Mouse (Mus musculus): Measurements from ENCODE around the gene Wee1. TPM values are rescaled to one million over a fixed set of nuclear protein-coding genes. Genes with fewer than 3 reads are reported as not detected.

Gene Wee1
- 18.5 and 21.6 TPM in 2 replicates for polyA plus RNA-seq (2011; ENCODE audit: insufficient read length, low read depth, missing spikeins)

DNA sequence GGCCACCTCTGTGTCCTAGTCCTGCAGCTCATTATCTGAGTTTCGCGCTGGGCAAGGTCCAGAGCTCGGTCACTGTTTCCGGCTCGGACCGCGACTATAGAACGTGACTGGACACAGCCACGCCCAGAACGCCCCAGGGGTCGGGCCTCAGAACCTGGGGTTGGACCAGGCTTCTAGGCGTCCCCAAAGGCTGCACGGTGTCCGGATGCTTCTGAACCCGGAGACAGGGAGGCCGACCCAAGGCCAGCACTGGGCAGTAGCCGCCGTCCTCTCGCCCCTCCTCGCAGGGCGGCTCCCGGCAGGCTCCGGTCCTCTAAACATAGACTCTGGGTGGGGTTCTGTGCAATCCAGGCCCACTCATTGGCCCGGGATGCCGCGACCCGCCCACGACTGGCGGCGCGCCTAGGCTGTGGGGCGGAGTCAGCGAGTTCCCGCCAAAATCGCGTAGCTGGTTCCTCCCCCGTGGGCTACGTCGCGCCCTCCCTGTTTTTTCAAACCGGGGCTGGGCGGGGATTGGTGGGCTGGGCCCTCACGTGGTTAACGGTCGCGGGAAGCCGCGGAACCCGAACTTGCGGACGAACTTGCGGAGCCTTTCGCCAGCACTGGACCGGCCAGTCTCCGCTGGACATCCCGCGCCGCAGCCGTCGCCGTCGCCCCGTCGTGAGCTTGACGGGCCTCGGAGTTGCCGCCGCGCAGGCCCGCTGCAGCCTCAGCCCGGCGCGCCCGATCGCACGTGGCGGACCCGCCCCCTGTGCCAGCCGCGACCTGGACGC is at the start of gene Wee1:
Gene Wee1, plus strand, starts transcription at position 531 of the 773 bp plus-strand sequence.
- peak within 1 kb of the TSS; percentile 91 for H3K4me3 ChIP-seq (ENCODE audit: insufficient read depth, low read length)
- TF ChIP-seq POLR2A (IDR thresholded peaks at IDR 0.05; ENCODE audit: low read depth, low read length): peak; percentile 67
- no peak for TF ChIP-seq CTCF (IDR thresholded peaks at IDR 0.05; ENCODE audit: borderline replicate concordance, insufficient read depth, low read length)
- peak within 1 kb of the TSS; percentile 49 for H3K27ac ChIP-seq (ENCODE audit: insufficient read depth, low read length)
- H3K4me1 ChIP-seq (ENCODE audit: control insufficient read depth, insufficient read depth, low read length): peaks cover 6% of the 10 kb centered on the region; the same call in 1 of the 2 replicates

DNA sequence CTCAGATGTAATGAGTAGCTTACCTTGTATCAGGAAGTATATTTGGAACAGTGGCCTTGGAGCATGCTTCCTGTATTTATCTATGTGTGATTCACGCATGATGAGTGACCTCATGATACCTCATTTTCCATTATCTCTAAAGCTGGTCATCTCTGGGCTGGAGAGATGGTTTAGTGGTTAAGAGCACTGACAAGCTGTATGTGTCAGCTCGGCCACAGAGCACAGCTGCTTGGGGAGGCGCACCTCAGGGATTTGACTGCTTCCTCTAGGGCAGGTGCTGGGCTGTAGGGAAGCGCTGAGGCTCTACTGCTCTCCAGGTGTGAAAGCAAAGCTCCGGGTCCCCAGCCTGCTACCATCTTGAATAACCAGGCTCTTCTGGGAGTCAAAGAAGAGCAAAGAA is 43.7 kb upstream of the Wee1 start:
- no peaks in the 10 kb centered on the region for H3K4me1 ChIP-seq (ENCODE audit: control insufficient read depth, insufficient read depth, low read length)
- TF ChIP-seq POLR2A (IDR thresholded peaks at IDR 0.05; ENCODE audit: low read depth, low read length) (no peak), CTCF (IDR thresholded peaks at IDR 0.05; ENCODE audit: borderline replicate concordance, insufficient read depth, low read length) (no peak)
- no peak overlapping the region for H3K27ac ChIP-seq (ENCODE audit: insufficient read depth, low read length)
- no peak overlapping the region for H3K4me3 ChIP-seq (ENCODE audit: insufficient read depth, low read length)

DNA sequence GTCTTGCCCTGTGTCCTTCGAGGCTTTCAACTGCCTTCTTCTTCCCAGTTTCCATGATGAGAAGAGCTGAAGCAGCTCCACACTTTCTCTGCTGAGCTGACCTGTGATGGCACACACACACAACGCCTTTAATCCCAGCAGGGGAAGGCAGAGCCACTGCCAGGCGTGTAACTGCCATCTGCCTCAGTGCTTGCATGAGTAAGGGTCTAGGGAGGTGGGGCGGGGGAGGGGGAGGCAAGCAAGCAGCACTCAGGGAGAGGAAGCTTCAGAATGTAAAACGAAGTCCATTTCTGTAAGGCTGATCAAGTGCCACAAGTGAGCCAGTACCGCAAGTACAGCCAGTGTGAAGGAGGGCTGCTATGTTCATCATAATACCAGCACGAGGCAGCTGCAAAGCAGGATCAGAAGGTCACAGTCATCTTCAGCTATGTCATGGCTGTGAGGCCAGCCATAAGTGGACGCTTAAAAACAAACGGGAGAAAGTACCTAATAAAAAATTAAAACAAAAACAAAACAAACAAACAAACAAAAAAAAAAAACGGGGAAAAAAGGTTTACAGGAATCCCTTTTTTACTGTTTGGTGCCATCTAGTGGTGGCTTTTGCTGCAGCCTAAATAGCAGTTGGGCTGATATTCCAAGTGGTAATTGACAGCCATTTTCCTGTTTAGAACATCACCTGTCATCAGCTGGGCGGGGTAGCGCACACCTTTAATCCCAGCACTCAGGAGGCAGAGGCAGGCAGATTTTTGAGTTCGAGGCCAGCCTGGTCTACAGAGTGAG is 38.3 kb upstream of the Wee1 start:
- H3K4me1 ChIP-seq (ENCODE audit: control insufficient read depth, insufficient read depth, low read length): no peaks in the 10 kb centered on the region
- TF ChIP-seq CTCF (IDR thresholded peaks at IDR 0.05; ENCODE audit: borderline replicate concordance, insufficient read depth, low read length): no peak
- TF ChIP-seq POLR2A (IDR thresholded peaks at IDR 0.05; ENCODE audit: low read depth, low read length): no peak
- no peak overlapping the region for H3K4me3 ChIP-seq (ENCODE audit: insufficient read depth, low read length)

GRCm38 (mm10) chr7:110085217-110085616 is 36.6 kb upstream of the Wee1 start:
- Histone ChIP-seq H3K4me3 (ENCODE audit: insufficient read depth, low read length) (no peak overlapping the region), H3K4me1 (ENCODE audit: control insufficient read depth, insufficient read depth, low read length) (no peaks in the 10 kb centered on the region), H3K27ac (ENCODE audit: insufficient read depth, low read length) (no peak overlapping the region)
- no peak for TF ChIP-seq POLR2A (IDR thresholded peaks at IDR 0.05; ENCODE audit: low read depth, low read length)
- TF ChIP-seq CTCF (IDR thresholded peaks at IDR 0.05; ENCODE audit: borderline replicate concordance, insufficient read depth, low read length): no peak

More for the DNA sequence above, 38.3 kb upstream of the Wee1 start:
- H3K27ac ChIP-seq (ENCODE audit: insufficient read depth, low read length): no peak overlapping the region

DNA sequence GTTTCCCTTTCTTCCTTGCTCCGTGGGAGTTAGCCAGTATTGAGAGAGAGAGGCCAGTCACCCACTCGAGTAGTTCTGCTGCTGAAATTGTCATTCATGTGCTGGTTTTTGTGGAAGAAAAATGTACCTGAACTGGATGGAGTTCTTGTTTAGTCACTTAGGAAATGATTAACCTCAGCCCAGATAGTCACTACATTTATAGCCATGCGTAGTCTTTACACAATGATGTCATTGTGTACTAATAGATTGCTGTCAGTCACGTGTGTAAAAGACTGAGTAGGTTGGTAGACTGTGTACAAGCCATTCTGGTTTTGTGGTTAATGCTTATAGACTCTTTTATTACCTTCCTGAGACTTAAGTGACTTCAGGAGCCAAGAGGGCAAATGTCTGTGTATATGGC is 33.9 kb upstream of the Wee1 start:
- H3K4me3 ChIP-seq (ENCODE audit: insufficient read depth, low read length): no peak overlapping the region
- no peak for TF ChIP-seq CTCF (IDR thresholded peaks at IDR 0.05; ENCODE audit: borderline replicate concordance, insufficient read depth, low read length)
- no peak for TF ChIP-seq POLR2A (IDR thresholded peaks at IDR 0.05; ENCODE audit: low read depth, low read length)
- H3K27ac ChIP-seq (ENCODE audit: insufficient read depth, low read length): no peak overlapping the region
- no peaks in the 10 kb centered on the region for H3K4me1 ChIP-seq (ENCODE audit: control insufficient read depth, insufficient read depth, low read length)

- Histone ChIP-seq H3K27ac (ENCODE audit: insufficient read depth, low read length) (no peak overlapping the region), H3K4me1 (ENCODE audit: control insufficient read depth, insufficient read depth, low read length) (no peaks in the 10 kb centered on the region), H3K4me3 (ENCODE audit: insufficient read depth, low read length) (no peak overlapping the region)
- TF ChIP-seq CTCF (IDR thresholded peaks at IDR 0.05; ENCODE audit: borderline replicate concordance, insufficient read depth, low read length) (no peak), POLR2A (IDR thresholded peaks at IDR 0.05; ENCODE audit: low read depth, low read length) (no peak)
Measured at GRCm38 (mm10) chr7:110091670-110092069, 30.2 kb upstream of the Wee1 start.

DNA sequence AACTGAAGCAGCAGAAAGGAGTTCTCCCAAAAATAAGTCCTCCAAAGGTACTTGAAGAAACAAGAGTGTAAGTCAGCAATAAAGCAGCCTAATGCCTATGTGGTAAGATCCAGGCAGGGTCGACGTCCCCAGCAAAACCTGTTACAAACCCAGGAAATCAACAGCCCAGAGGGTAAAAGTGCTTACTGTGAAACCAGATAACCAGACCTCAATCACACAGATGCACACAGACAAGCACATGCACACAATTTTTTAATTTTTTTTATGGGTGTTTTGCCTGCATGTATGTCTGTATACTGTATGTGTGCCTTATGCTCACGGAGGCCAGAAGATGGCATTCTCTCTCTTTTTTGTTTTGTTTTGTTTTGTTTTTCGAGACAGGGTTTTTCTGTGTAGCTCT is 25.5 kb upstream of the Wee1 start:
- H3K4me3 ChIP-seq (ENCODE audit: insufficient read depth, low read length): no peak overlapping the region
- TF ChIP-seq CTCF (IDR thresholded peaks at IDR 0.05; ENCODE audit: borderline replicate concordance, insufficient read depth, low read length) (no peak), POLR2A (IDR thresholded peaks at IDR 0.05; ENCODE audit: low read depth, low read length) (no peak)
- H3K27ac ChIP-seq (ENCODE audit: insufficient read depth, low read length): no peak overlapping the region
- H3K4me1 ChIP-seq (ENCODE audit: control insufficient read depth, insufficient read depth, low read length): no peaks in the 10 kb centered on the region

DNA sequence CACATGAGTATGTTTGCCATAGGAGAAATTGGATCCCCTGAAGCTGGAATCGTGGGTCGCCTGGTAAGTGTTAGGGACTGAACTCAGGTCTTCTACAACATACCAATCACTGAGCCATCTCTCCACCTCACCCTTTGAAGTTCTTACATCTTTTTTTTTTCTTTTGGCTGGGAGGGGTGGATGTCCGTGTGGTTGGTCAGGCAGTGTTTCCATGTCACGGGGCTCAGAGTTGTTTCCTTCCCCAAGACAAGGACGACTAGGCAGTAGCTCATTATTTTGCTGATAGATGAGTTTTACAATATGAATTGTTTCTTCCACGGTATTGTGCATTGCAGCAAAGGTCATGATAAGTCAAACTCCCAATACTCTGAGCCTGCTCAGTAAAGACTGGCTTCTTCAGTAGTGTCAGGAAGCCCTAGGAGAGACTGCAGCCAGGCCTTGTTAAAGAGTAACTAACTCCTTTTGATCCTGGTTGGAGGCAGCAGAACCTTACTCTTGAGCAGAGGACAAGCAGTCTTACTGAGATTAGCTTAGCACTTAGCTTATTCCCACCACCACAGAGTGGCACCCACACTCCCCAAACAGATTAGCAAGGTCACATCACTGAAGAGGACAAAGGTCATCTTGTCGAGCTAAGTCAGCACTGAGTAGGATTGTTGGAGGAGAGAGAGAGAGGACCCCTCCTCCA is 24.6 kb upstream of the Wee1 start:
- Histone ChIP-seq H3K4me1 (ENCODE audit: control insufficient read depth, insufficient read depth, low read length) (no peaks in the 10 kb centered on the region), H3K27ac (ENCODE audit: insufficient read depth, low read length) (no peak overlapping the region), H3K4me3 (ENCODE audit: insufficient read depth, low read length) (no peak overlapping the region)
- TF ChIP-seq POLR2A (IDR thresholded peaks at IDR 0.05; ENCODE audit: low read depth, low read length): no peak
- no peak for TF ChIP-seq CTCF (IDR thresholded peaks at IDR 0.05; ENCODE audit: borderline replicate concordance, insufficient read depth, low read length)

DNA sequence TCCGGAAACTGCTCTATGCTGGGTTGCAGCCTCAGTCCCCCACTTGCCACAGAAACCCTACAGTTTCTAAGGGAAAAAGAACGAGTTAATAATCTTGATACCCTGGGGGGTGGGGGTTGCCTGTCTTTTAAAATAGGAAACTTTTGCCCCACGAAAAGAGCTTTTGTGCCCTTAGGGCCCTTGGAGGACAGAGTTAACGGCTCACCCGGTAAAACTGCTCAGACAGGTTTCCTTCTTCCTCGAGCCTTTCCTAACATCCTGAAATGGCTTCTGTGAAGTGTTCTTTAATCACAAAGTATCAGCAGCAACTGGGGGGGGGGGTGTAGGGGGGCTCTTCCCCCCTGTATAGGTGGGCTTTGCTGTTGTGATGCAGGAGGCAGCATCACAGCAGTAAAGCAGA is 21.0 kb upstream of the Wee1 start:
- no peak for TF ChIP-seq CTCF (IDR thresholded peaks at IDR 0.05; ENCODE audit: borderline replicate concordance, insufficient read depth, low read length)
- no peak for TF ChIP-seq POLR2A (IDR thresholded peaks at IDR 0.05; ENCODE audit: low read depth, low read length)
- H3K27ac ChIP-seq (ENCODE audit: insufficient read depth, low read length): no peak overlapping the region
- no peak overlapping the region for H3K4me3 ChIP-seq (ENCODE audit: insufficient read depth, low read length)
- no peaks in the 10 kb centered on the region for H3K4me1 ChIP-seq (ENCODE audit: control insufficient read depth, insufficient read depth, low read length)

All from embryonic fibroblast, embryonic 13.5 days (primary cell).